Mouse (Mus musculus) forebrain, embryonic 11.5 days (tissue): ENCODE results near the gene Magi2. TPM values are rescaled to one million over a fixed set of nuclear protein-coding genes. Genes with fewer than 3 reads are reported as not detected.

Source experiments
- ATAC-seq: fragments of 200-750 bp; cut with Nextera tagmentation; replicated peaks from 2 replicates; pipeline ENCODE4 v1.8.0; 2017; ENCODE audit warnings: moderate TSS enrichment; ENCODE audit not compliant: low FRiP score
- DNase-seq: peaks from one replicate; pipeline ENCODE4 v3.0.0-alpha.2; 2017; ENCODE audit warnings: low spot score
- H3K27ac ChIP-seq: fragments of 300-500 bp; sonication (generic); 2 replicates; pipeline ENCODE4 v1.5.1; 2014; ENCODE audit warnings: low read depth, low read length
- H3K27me3 ChIP-seq: fragments of 300-500 bp; sonication (generic); 2 replicates; pipeline ENCODE4 v1.6.1; 2014; ENCODE audit warnings: mild to moderate bottlenecking, low read length, mixed read lengths; ENCODE audit not compliant: control insufficient read depth, insufficient read depth
- H3K36me3 ChIP-seq: fragments of 300-500 bp; sonication (generic); 2 replicates; pipeline ENCODE4 v1.6.1; 2014; ENCODE audit warnings: mild to moderate bottlenecking, low read length, moderate library complexity, mixed read lengths; ENCODE audit not compliant: control insufficient read depth, insufficient read depth
- H3K4me1 ChIP-seq: fragments of 300-500 bp; sonication (generic); replicated peaks from 2 replicates; pipeline ENCODE4 v1.6.1; 2014; ENCODE audit warnings: low read length, mixed read lengths; ENCODE audit not compliant: control insufficient read depth, insufficient read depth
- H3K4me2 ChIP-seq: fragments of 300-500 bp; sonication (generic); 2 replicates; pipeline ENCODE4 v1.6.1; 2014; ENCODE audit warnings: low read depth, mild to moderate bottlenecking, low read length, moderate library complexity, mixed read lengths; ENCODE audit not compliant: severe bottlenecking
- H3K4me3 ChIP-seq: fragments of 300-500 bp; sonication (generic); 2 replicates; pipeline ENCODE4 v1.5.1; 2014; ENCODE audit warnings: low read depth, low read length
- H3K9ac ChIP-seq: fragments of 300-500 bp; sonication (generic); 2 replicates; pipeline ENCODE4 v1.6.1; 2014; ENCODE audit warnings: low read length
- H3K9me3 ChIP-seq: fragments of 300-500 bp; sonication (generic); 2 replicates; pipeline ENCODE4 v1.6.1; 2016; ENCODE audit warnings: low read length, mixed read lengths; ENCODE audit not compliant: control insufficient read depth
- WGBS: fragments of 180-500 bp; shearing (Covaris S2); extraction: QIAGEN DNeasy Blood & Tissue Kit; methylation state at CpG from one replicate; pipeline ENCODE4 v1.1.7; 2014; 5-methylcytosine and 5-hydroxymethylcytosine counted together
- polyA plus RNA-seq: library from polyadenylated mRNA; unstranded; fragments of >200 nt; fragmentation: Nextera tagmentation; extraction: Ambion mirVana; gene quantifications from 2 replicates; pipeline ENCODE4 v1.2.1, GENCODE M21; 2014

Gene Magi2
- polyA plus RNA-seq, 1 experiment from 2014 or later: 10.2 TPM

DNA sequence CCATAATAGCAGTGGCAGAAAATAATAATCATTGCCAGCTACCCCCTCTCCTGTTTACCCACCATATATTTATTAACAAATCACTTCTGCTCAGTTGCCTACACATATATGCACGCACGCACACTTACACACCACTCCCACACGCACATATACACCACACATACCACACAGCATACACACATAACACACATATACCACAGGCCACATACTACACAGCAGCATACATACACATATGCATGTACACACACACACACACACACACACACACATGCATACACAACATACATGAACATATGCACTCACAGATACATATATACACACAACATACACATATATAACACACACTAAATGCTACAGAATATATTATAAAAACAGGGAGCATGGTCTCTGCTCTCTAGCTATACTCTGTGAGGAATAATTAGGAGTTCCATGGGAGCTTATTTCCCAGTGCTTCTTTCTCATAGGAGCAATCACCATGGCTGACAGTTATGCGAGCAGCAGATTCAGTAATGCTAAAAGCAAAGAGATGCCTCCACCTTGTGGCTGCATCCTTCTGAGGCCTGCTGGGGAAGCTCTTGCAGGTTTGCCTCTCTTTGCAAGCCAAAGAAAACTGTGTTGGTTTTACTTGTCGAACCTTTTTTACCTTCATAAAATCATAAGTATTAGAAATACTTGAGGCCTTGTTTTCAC lies 1410.6 kb downstream of the Magi2 start:
- 0 out of 2 replicates have a peak, but pooled peaks have one; percentile 30 for ATAC-seq
- H3K4me1 ChIP-seq: no peaks in the 10 kb centered on the region
- no peak overlapping the region for H3K4me3 ChIP-seq
- no peak overlapping the region for H3K4me2 ChIP-seq
- no peaks in the 10 kb centered on the region for H3K36me3 ChIP-seq
- DNase-seq: no peak
- no peak overlapping the region for H3K9ac ChIP-seq
- no peaks in the 10 kb centered on the region for H3K9me3 ChIP-seq
- no peaks in the 10 kb centered on the region for H3K27me3 ChIP-seq
- WGBS: 82% methylated on average over 5 of the region's 5 CpGs
- no peak overlapping the region for H3K27ac ChIP-seq

DNA sequence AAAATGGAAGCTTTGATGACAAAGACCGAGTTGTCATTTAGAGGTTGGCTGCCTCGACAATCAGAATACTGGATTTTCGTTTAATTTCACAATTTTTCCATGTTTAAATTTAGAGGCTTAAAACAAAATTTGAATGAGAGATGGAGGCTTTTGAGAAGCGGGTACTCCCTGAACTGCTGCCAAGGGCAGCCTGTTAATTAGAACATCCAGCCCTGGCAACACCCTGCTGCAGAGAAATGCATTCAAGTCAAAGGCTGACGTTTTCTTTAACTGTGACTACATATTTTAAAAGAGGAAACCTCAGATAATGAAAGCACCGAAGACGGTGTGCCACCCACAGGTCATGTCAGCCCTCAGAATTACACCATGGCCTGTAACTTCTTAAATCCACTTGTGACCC lies 1415.4 kb downstream of the Magi2 start:
- no peak for ATAC-seq
- WGBS: 76% methylated on average over 7 of the region's 7 CpGs
- no peak for DNase-seq

DNA sequence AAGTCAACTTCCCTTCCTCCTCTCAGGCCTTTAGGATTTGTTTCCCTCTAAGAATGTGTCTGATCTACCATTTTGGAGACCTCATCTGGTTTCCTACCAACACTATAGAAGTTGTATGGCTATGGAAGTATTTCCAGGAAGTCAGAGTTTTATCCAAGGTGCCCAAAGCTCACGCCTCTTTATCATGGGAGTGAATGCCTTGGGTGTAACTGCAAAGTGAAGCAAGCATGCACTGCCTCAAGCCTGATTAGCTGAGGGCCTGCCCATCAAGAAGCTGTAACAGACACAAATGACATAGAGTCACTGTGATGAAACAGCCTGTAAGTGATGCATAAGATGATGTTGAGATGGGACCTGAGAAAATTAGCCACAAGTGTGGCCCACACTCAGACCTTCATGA lies 1416.9 kb downstream of the Magi2 start:
- ATAC-seq (no peak), DNase-seq (no peak)
- no peak overlapping the region for H3K4me3 ChIP-seq
- no peak overlapping the region for H3K27ac ChIP-seq
- no peaks in the 10 kb centered on the region for H3K36me3 ChIP-seq
- no peak overlapping the region for H3K9ac ChIP-seq
- H3K4me1 ChIP-seq: no peaks in the 10 kb centered on the region
- no peaks in the 10 kb centered on the region for H3K9me3 ChIP-seq
- no peaks in the 10 kb centered on the region for H3K27me3 ChIP-seq
- H3K4me2 ChIP-seq: no peak overlapping the region
- WGBS: 89% methylated on average over 1 of the region's 1 CpGs

More for the DNA sequence above, 1415.4 kb downstream of the Magi2 start:
- H3K4me3 ChIP-seq: no peak overlapping the region
- H3K9ac ChIP-seq: no peak overlapping the region
- H3K4me2 ChIP-seq: no peak overlapping the region
- H3K9me3 ChIP-seq: no peaks in the 10 kb centered on the region
- no peaks in the 10 kb centered on the region for H3K27me3 ChIP-seq
- no peaks in the 10 kb centered on the region for H3K4me1 ChIP-seq
- no peak overlapping the region for H3K27ac ChIP-seq
- no peaks in the 10 kb centered on the region for H3K36me3 ChIP-seq

DNA sequence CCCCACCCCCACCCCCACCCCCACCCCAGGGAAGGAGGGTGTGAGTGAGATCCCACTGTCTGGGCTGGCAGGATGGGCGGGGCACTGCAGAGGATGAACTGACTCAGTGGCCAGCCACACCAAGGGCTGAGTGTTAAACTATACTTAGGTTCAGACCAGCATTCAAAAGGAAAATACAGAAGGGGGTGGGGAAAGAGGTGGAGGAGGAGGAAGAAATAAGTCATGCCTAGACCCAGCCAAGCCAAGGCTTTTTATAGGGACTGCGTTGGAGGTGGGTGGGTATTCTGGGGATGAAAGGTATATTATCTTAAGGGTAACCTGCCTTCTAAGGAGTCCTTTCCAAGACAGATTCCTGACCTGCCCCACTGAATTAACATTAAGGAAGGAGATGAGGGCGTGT lies 1420.1 kb downstream of the Magi2 start:
- H3K4me3 ChIP-seq: no peak overlapping the region
- WGBS: 93% methylated on average over 3 of the region's 3 CpGs
- ATAC-seq: no peak

DNA sequence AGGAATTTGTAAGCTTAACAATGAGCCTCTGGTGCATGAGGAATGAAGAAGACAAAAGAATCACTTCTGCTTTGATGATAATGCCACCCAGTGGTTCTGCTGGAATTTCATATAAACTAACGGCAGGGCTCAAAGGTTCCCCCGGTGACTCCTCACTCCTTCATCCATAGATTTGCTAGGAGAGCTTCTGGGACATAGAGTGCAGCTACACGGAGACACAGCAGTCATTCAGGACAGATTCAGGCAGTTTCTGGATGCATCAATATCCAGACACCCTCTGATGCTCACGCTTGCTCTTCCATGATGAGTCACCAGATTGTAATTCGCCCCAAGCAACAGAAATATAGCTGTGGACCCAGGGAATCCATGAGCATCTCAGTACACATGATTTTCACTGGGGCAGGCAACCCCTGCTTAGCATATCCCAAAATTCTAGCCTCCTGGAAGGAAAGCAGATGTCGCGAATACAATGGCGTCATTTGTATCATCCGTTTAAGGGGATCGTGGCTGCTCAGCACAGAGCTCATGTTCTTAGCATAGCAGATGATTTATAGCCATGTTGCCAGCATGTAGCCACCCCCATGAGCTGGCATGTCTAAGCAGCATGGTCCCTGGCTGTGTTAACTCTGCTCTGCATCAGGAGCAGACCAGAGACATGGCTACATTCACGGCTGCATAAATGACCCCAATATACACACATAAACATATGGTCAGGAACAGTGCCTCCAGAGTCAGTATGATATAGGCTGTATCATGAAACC lies 1426.8 kb downstream of the Magi2 start:
- no peak overlapping the region for H3K9ac ChIP-seq
- no peaks in the 10 kb centered on the region for H3K36me3 ChIP-seq
- DNase-seq (peak; percentile 35), ATAC-seq (no peak)
- H3K27ac ChIP-seq: no peak overlapping the region
- H3K4me2 ChIP-seq: no peak overlapping the region
- no peaks in the 10 kb centered on the region for H3K27me3 ChIP-seq
- 75% methylated on average over 11 of the region's 11 CpGs for WGBS
- no peaks in the 10 kb centered on the region for H3K4me1 ChIP-seq
- H3K9me3 ChIP-seq: no peaks in the 10 kb centered on the region
- H3K4me3 ChIP-seq: no peak overlapping the region

More for the DNA sequence above, 1420.1 kb downstream of the Magi2 start:
- Histone ChIP-seq H3K27ac (no peak overlapping the region), H3K27me3 (no peaks in the 10 kb centered on the region), H3K9ac (no peak overlapping the region), H3K4me2 (no peak overlapping the region), H3K9me3 (no peaks in the 10 kb centered on the region), H3K4me1 (no peaks in the 10 kb centered on the region), H3K36me3 (no peaks in the 10 kb centered on the region)
- no peak for DNase-seq

DNA sequence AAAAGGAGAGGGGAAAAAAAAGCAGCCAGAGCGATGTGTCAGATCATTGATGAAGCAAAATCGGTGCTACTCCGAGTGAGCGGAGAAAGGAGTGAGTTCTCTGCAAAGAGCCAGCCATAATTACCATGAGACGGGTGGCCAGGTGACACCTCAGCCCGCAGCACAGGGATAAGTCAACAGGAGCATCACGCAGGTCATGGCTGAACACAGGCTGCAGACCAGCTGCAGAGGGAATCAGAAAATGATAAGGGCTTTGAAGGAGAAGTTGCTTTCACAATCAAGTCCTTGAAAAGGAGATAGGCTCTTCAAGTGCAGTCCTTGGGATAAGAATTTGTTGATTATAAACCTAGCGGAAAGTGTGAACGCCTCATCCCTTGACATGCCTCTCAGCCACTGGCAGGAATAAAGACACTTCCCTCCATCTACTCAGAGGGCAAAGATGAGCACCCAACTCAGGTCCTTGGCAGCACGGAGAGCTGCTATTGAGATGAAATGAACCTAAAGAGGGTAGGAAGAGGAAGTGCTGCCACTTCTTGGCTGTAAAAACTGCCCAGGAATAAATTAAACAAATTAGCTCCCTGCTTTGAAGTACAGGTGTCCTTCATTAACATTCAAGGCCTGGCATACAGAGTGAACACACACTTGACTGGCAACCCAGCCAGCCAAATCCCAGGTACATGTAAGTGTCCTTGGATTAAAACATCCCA lies 1428.1 kb downstream of the Magi2 start:
- no peak for ATAC-seq
- no peaks in the 10 kb centered on the region for H3K4me1 ChIP-seq
- no peaks in the 10 kb centered on the region for H3K27me3 ChIP-seq
- no peak overlapping the region for H3K27ac ChIP-seq
- WGBS: 84% methylated on average over 10 of the region's 10 CpGs
- no peaks in the 10 kb centered on the region for H3K9me3 ChIP-seq
- peak; percentile 22 for DNase-seq
- no peak overlapping the region for H3K9ac ChIP-seq
- no peak overlapping the region for H3K4me3 ChIP-seq
- H3K4me2 ChIP-seq: no peak overlapping the region
- H3K36me3 ChIP-seq: no peaks in the 10 kb centered on the region

DNA sequence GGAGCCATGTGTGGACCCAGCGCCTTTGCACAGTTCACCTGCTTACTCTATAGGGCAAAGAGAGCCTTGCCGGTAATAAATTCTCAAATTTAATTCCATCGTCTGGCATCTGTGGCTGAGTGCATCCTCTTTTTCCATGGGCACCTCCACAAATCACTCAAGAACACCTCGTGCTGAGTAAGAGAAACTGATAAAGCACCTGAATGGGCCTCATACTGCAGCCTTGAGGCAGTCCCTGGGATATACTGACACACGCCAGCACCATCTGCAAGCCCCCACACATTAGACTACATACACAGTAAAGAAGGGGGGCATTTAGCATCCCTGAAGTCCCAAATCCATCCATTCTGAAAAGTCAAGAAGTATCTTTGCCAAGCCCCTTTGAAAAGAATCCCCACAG lies 1430.2 kb downstream of the Magi2 start:
- 90% methylated on average over 5 of the region's 5 CpGs for WGBS
- Histone ChIP-seq H3K9ac (no peak overlapping the region), H3K9me3 (no peaks in the 10 kb centered on the region), H3K36me3 (no peaks in the 10 kb centered on the region), H3K27me3 (no peaks in the 10 kb centered on the region), H3K4me3 (no peak overlapping the region), H3K4me1 (no peaks in the 10 kb centered on the region), H3K4me2 (no peak overlapping the region), H3K27ac (no peak overlapping the region)
- DNase-seq (peak; percentile 32), ATAC-seq (no peak)

DNA sequence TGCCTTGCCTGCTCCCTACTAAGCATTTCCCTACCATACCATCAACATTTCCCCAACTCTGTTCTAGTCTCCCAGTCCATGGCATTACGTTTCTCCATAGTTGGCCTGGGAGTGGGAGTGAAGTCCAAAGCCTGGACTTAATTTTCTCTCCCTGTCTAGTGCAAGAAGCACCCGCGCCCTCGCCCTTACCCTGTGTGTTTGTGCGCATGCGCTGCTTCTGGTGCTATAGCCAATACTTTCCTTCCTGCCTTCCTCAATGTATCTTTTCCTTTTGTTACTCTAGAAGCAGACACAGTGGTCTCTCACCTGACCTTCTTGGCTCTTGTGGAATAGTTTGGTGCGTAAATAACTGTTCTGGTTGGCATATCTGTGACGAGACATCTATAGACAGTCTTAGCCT lies 1440.8 kb downstream of the Magi2 start:
- Histone ChIP-seq H3K4me3 (no peak overlapping the region), H3K27ac (no peak overlapping the region), H3K27me3 (no peaks in the 10 kb centered on the region), H3K9me3 (no peaks in the 10 kb centered on the region), H3K36me3 (no peaks in the 10 kb centered on the region), H3K9ac (no peak overlapping the region), H3K4me1 (no peaks in the 10 kb centered on the region), H3K4me2 (no peak overlapping the region)
- WGBS: 94% methylated on average over 8 of the region's 8 CpGs
- ATAC-seq (no peak), DNase-seq (no peak)
